ENCODE assay signal across 9 mouse cellular contexts in the genomic region with DNA sequence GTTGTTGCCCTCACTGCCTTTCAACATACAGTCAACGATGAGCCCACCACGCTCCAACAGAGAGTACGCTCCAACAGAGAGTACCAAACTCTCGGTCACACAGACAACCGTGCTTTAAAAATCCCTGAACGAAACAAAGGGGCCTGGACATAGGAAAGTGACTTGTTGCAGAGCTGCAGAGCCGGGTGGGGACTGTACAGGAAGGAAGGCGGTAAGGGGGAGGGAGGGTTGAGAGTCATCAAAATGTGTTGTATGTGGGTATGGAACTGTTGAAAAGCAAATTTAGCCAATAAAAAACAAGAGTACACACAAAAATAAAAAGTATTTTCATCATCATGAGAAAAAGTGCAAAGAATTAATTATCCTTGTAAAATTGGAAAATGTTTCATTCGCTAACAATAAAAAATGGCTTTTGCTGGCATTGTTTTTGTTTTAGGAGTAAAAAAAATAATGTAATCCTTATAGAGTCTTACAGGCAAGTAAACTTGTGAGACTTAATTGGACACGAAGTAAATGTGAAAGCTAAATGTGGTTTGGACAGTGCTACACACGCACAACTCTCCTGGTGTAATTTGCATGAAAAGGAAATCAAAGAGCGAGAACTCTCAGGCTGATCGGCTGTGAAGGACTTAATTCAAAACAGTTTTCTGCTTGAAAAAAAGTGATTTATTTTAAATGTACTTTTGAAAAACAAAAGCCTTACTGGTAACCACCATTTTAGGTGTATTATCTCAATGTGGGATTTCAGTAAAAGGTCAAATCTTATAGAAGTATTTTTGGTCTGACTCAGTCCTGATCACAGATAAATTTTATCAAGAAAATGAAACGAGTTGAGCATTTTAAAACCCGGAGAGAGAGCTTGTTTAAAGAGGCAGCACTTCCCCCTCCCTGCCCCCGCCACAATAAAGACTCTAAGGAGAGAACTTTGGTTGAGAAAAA.
A peak's percentile ranks its signal among the peaks of the same experiment; 100 is the strongest.
DNase-seq lines count a peak whose midpoint lies in the region; ATAC-seq and TF ChIP-seq lines count a peak whose summit lies in the region.
"Had no signal": no experiment of that assay in that cellular context is flagged by ENCODE, and none has a peak within 500 bp of the region (broad histone marks: within the 10 kb centered on the region; RNA-seq: fewer than 3 reads in every experiment).

No protein-coding gene starts in this region.

- intact Hi-C loops in left cerebral cortex, postnatal 14 days (cut with DNase I) = no loop called here

- no peak overlapping the region for H3K4me3 ChIP-seq in forebrain, embryonic 11.5 days (ENCODE audit: low read depth, low read length)
- H3K4me3 ChIP-seq in forebrain, postnatal 0 days (ENCODE audit: low read depth, low read length) = no peak overlapping the region
- H3K4me3 ChIP-seq in embryonic facial prominence, embryonic 14.5 days (ENCODE audit: low read depth, low read length) = no peak overlapping the region
- no peak overlapping the region for H3K4me3 ChIP-seq in limb, embryonic 10.5 days

- peak overlapping the region; percentile 6; the same call in 1 of the 2 replicates for H3K27ac ChIP-seq in forebrain, embryonic 11.5 days (ENCODE audit: low read depth, low read length)
- no peak overlapping the region for H3K27ac ChIP-seq in forebrain, postnatal 0 days (ENCODE audit: low read depth, low read length)
- peak overlapping the region; percentile 29 for H3K27ac ChIP-seq in embryonic facial prominence, embryonic 14.5 days (replicated peaks; ENCODE audit: low read depth, low read length)
- peak overlapping the region; percentile 85 for H3K27ac ChIP-seq in limb, embryonic 10.5 days

- no peak for TF ChIP-seq CTCF in forebrain, postnatal 0 days (IDR thresholded peaks at IDR 0.05; ENCODE audit: low read depth)

- no peaks in the 10 kb centered on the region for H3K36me3 ChIP-seq in forebrain, embryonic 11.5 days (ENCODE audit: control insufficient read depth, insufficient read depth, low read length)
- no peaks in the 10 kb centered on the region for H3K36me3 ChIP-seq in forebrain, postnatal 0 days (ENCODE audit: insufficient read depth)
- H3K36me3 ChIP-seq in embryonic facial prominence, embryonic 14.5 days (ENCODE audit: control insufficient read depth, insufficient read depth, low read length) = no peaks in the 10 kb centered on the region
- H3K36me3 ChIP-seq in limb, embryonic 10.5 days = no peaks in the 10 kb centered on the region
- H3K36me3 ChIP-seq: G1E had no signal

- DNase-seq in forebrain, embryonic 11.5 days (ENCODE audit: low spot score) = no peak
- no peak for DNase-seq in forebrain, postnatal 0 days
- DNase-seq in A20 (ENCODE audit: low read depth, low spot score) = peak; percentile 84
- DNase-seq in embryonic facial prominence, embryonic 14.5 days (ENCODE audit: low spot score) = peak; percentile 48
- DNase-seq in limb, embryonic 10.5 days (ENCODE audit: low spot score) = peak; percentile 54
- DNase-seq in c-Kit-positive CD71-positive TER-119-positive erythroid progenitor cells, embryonic 14.5 days (ENCODE audit: low spot score) = no peak
- no peak for DNase-seq in retina, postnatal 1 day
- DNase-seq in left cerebral cortex, postnatal 14 days (ENCODE audit: low spot score in 2 of 2) = no peak

- H3K27me3 ChIP-seq in forebrain, embryonic 11.5 days (ENCODE audit: control insufficient read depth, insufficient read depth, low read length) = no peaks in the 10 kb centered on the region
- no peaks in the 10 kb centered on the region for H3K27me3 ChIP-seq in forebrain, postnatal 0 days (ENCODE audit: insufficient read depth, low read length)
- H3K27me3 ChIP-seq in embryonic facial prominence, embryonic 14.5 days (replicated peaks; ENCODE audit: control insufficient read depth, insufficient read depth, low read length) = no peaks in the 10 kb centered on the region
- H3K27me3 ChIP-seq in limb, embryonic 10.5 days (ENCODE audit: low read depth, poor library complexity, severe bottlenecking) = no peaks in the 10 kb centered on the region

- H3K4me1 ChIP-seq in forebrain, embryonic 11.5 days (replicated peaks; ENCODE audit: control insufficient read depth, insufficient read depth, low read length) = peaks cover 8% of the 10 kb centered on the region
- no peaks in the 10 kb centered on the region for H3K4me1 ChIP-seq in forebrain, postnatal 0 days (ENCODE audit: insufficient read depth)
- peaks cover 9% of the 10 kb centered on the region for H3K4me1 ChIP-seq in embryonic facial prominence, embryonic 14.5 days (ENCODE audit: control insufficient read depth, insufficient read depth, low read length)
- peaks cover 40% of the 10 kb centered on the region for H3K4me1 ChIP-seq in limb, embryonic 10.5 days

- H3K9me3 ChIP-seq in forebrain, embryonic 11.5 days (ENCODE audit: control insufficient read depth, low read length) = no peaks in the 10 kb centered on the region; the same call in 1 of the 2 replicates
- H3K9me3 ChIP-seq in forebrain, postnatal 0 days (ENCODE audit: low read length) = no peaks in the 10 kb centered on the region
- no peaks in the 10 kb centered on the region for H3K9me3 ChIP-seq in embryonic facial prominence, embryonic 14.5 days (ENCODE audit: control insufficient read depth, low read length)
- no peaks in the 10 kb centered on the region for H3K9me3 ChIP-seq in limb, embryonic 10.5 days (replicated peaks)
- H3K9me3 ChIP-seq: G1E had no signal

- WGBS in forebrain, embryonic 11.5 days = 19% methylated on average over 16 of the region's 16 CpGs
- 13% methylated on average over 16 of the region's 16 CpGs for WGBS in forebrain, postnatal 0 days
- WGBS in embryonic facial prominence, embryonic 14.5 days = 27% methylated on average over 16 of the region's 16 CpGs
- WGBS in limb, embryonic 10.5 days = 36% methylated on average over 16 of the region's 16 CpGs

- 0 out of 2 replicates have a peak, but pooled peaks have one; percentile 49 for ATAC-seq in forebrain, embryonic 11.5 days (replicated peaks; ENCODE audit: low FRiP score)
- no peak for ATAC-seq in forebrain, postnatal 0 days
- ATAC-seq in embryonic facial prominence, embryonic 14.5 days (ENCODE audit: low read depth) = no peak

- H3K9ac ChIP-seq in forebrain, embryonic 11.5 days (ENCODE audit: low read length) = no peak overlapping the region
- H3K9ac ChIP-seq in forebrain, postnatal 0 days = no peak overlapping the region
- H3K9ac ChIP-seq in embryonic facial prominence, embryonic 14.5 days (ENCODE audit: low read depth, low read length) = no peak overlapping the region

- H3K4me2 ChIP-seq in forebrain, embryonic 11.5 days (ENCODE audit: low read depth, low read length, severe bottlenecking) = no peak overlapping the region
- no peak overlapping the region for H3K4me2 ChIP-seq in forebrain, postnatal 0 days (ENCODE audit: low read depth)
- H3K4me2 ChIP-seq in embryonic facial prominence, embryonic 14.5 days (ENCODE audit: low read depth, low read length) = peak overlapping the region; percentile 13; the same call in 1 of the 2 replicates

Comparison
In these comparisons a context has a peak if more than half of its experiments do, and no peak if none do; other contexts are left out.
1. DNase-seq: peak in A20 (single experiment), embryonic facial prominence, embryonic 14.5 days (single experiment) and limb, embryonic 10.5 days (single experiment); none in forebrain, embryonic 11.5 days (single experiment), forebrain, postnatal 0 days (single experiment), c-Kit-positive CD71-positive TER-119-positive erythroid progenitor cells, embryonic 14.5 days (single experiment), retina, postnatal 1 day (single experiment) and left cerebral cortex, postnatal 14 days (0 of 2).